Mouse (Mus musculus) embryonic fibroblast, embryonic 13.5 days (primary cell): Measurements from ENCODE around the gene Krt18.

ENCODE experiments used
- CTCF ChIP-seq: IDR thresholded peaks from 2 replicates; pipeline ENCODE4 v1.5.1; 2011; ENCODE audit warnings: mild to moderate bottlenecking, control low read depth, low read length, moderate library complexity, borderline replicate concordance; ENCODE audit not compliant: insufficient read depth
- POLR2A ChIP-seq: IDR thresholded peaks from 2 replicates; pipeline ENCODE4 v1.6.1; 2011; ENCODE audit warnings: low read depth, mild to moderate bottlenecking, control low read depth, low read length, moderate library complexity

DNA sequence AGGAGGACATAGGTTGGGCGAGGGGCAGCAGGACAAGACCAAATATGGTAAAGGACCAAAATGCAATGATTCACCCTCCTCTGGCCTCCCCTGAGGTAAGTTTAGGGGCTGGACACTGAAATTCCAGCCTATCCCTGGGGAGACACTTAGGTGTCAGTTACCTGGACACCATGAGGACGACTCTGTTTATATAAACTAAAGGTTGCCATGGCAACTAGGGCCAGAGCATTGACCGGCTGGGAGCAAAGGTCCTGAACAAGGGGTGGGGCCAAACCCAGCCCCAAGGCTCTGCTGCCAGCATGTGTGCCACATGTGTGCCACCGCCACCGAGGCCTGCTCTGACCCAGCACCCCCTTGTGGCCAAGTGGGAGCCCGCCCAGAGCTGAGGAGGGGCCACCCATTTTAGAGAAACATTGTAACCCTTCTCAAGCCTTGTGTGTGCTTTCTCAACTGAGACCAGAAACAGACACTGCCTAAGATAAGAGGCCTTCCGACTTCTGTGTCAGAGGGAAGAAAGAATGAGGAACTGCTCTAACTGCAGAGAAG, 10.0 kb upstream of the Krt18 start:
- TF ChIP-seq CTCF (no peak), POLR2A (no peak)
